Mouse (Mus musculus) megakaryocyte, embryonic 14.5 days (primary cell): ENCODE data around the gene Clgn. TPM values are rescaled to one million over a fixed set of nuclear protein-coding genes. Genes with fewer than 3 reads are reported as not detected.

Experiments used
- H3K27me3 ChIP-seq: replicated peaks from 2 replicates; pipeline ENCODE3; 2012; ENCODE audit warnings: inconsistent platforms
- H3K36me3 ChIP-seq: replicated peaks from 2 replicates; pipeline ENCODE3; 2012; ENCODE audit warnings: low read length, inconsistent platforms, mixed read lengths
- H3K4me1 ChIP-seq: 2 replicates; pipeline ENCODE4 v1.6.1; 2012; ENCODE audit warnings: inconsistent platforms
- H3K4me3 ChIP-seq: replicated peaks from 2 replicates; pipeline ENCODE3; 2012; ENCODE audit warnings: moderate library complexity, mild to moderate bottlenecking, inconsistent platforms
- H3K9me3 ChIP-seq: 2 replicates; pipeline ENCODE4 v1.6.1; 2012; ENCODE audit warnings: inconsistent platforms
- FLI1 ChIP-seq: IDR thresholded peaks from 2 replicates; pipeline ENCODE4 v1.6.1; 2012; ENCODE audit warnings: low read length, inconsistent platforms, mixed read lengths
- GATA1 ChIP-seq: IDR thresholded peaks from 3 replicates; pipeline ENCODE4 v1.6.1; 2012; ENCODE audit warnings: mixed read lengths, low read length, inconsistent platforms, borderline replicate concordance
- polyA plus RNA-seq: library from polyadenylated mRNA; stranded (reverse); fragments of >175 nt; gene quantifications from 2 replicates; pipeline ENCODE4 v1.2.3, GENCODE M21; 2012; ENCODE audit warnings: low replicate concordance; ENCODE audit not compliant: insufficient read depth

Clgn gene
- not detected in 2 replicates for polyA plus RNA-seq

- peak within 1 kb of the TSS; percentile 87 for H3K4me3 ChIP-seq
- H3K27me3 ChIP-seq, result peaks cover 56% of the 10 kb centered on the region
- peaks cover 10% of the 10 kb centered on the region for H3K4me1 ChIP-seq
- peaks cover 24% of the 10 kb centered on the region for H3K9me3 ChIP-seq
- no peak for TF ChIP-seq GATA1
- no peak for TF ChIP-seq FLI1
- H3K36me3 ChIP-seq, result no peaks in the 10 kb centered on the region
Observed at GRCm38 (mm10) chr8:83389316-83390005, at the start of gene Clgn. Clgn (plus strand) TSS chr8:83389867.

GRCm38 (mm10) chr8:83342076-83342475, 47.6 kb upstream of the Clgn start:
- TF ChIP-seq FLI1 (no peak), GATA1 (no peak)
- no peak overlapping the region for H3K4me3 ChIP-seq
- no peaks in the 10 kb centered on the region; the same call in 1 of the 2 replicates for H3K4me1 ChIP-seq
- no peaks in the 10 kb centered on the region for H3K36me3 ChIP-seq
- H3K9me3 ChIP-seq, result peaks cover 10% of the 10 kb centered on the region
- peaks cover 9% of the 10 kb centered on the region for H3K27me3 ChIP-seq

- TF ChIP-seq FLI1 (no peak), GATA1 (no peak)
- Histone ChIP-seq H3K9me3 (peaks cover 10% of the 10 kb centered on the region), H3K36me3 (no peaks in the 10 kb centered on the region), H3K4me1 (no peaks in the 10 kb centered on the region; the same call in 1 of the 2 replicates), H3K27me3 (peaks cover 13% of the 10 kb centered on the region), H3K4me3 (no peak overlapping the region)
Observed at GRCm38 (mm10) chr8:83342693-83343092, 47.0 kb upstream of the Clgn start.

- Histone ChIP-seq H3K36me3 (no peaks in the 10 kb centered on the region), H3K4me1 (no peaks in the 10 kb centered on the region), H3K27me3 (peaks cover 20% of the 10 kb centered on the region), H3K9me3 (no peaks in the 10 kb centered on the region), H3K4me3 (peak within 1 kb of the TSS; percentile 38)
- TF ChIP-seq FLI1 (no peak), GATA1 (no peak)
Observed at GRCm38 (mm10) chr8:83348263-83348662, 41.4 kb upstream of the Clgn start, which contains the start of gene Mgat4d. Mgat4d (plus strand) TSS chr8:83348471.

DNA sequence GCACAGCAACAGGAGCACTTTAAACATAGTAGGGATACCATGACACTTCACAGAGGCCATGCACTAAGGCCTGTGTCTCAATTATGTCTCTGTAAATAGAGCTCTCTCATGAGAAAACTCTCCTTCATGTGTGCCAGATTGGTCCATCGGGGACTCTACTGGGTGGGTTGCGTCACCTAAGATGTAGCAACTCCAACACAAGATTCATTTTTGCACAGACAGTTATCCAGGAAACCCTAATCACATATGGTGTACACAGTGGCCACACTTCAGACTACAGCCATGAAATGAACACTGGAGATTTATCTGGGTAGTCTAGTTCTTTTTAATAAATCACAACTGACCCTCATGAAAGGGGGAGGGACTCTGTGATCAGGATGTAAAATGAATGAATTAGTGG, 38.4 kb upstream of the Clgn start:
- Histone ChIP-seq H3K4me1 (no peaks in the 10 kb centered on the region), H3K9me3 (peaks cover 9% of the 10 kb centered on the region; the same call in 1 of the 2 replicates), H3K4me3 (no peak overlapping the region), H3K36me3 (no peaks in the 10 kb centered on the region), H3K27me3 (peaks cover 24% of the 10 kb centered on the region)
- TF ChIP-seq FLI1 (no peak), GATA1 (no peak)

- Histone ChIP-seq H3K27me3 (peaks cover 2% of the 10 kb centered on the region), H3K9me3 (no peaks in the 10 kb centered on the region; the same call in 1 of the 2 replicates), H3K36me3 (no peaks in the 10 kb centered on the region), H3K4me3 (no peak overlapping the region), H3K4me1 (no peaks in the 10 kb centered on the region)
- no peak for TF ChIP-seq GATA1
- no peak for TF ChIP-seq FLI1
Observed at GRCm38 (mm10) chr8:83363156-83363769, 26.4 kb upstream of the Clgn start.

DNA sequence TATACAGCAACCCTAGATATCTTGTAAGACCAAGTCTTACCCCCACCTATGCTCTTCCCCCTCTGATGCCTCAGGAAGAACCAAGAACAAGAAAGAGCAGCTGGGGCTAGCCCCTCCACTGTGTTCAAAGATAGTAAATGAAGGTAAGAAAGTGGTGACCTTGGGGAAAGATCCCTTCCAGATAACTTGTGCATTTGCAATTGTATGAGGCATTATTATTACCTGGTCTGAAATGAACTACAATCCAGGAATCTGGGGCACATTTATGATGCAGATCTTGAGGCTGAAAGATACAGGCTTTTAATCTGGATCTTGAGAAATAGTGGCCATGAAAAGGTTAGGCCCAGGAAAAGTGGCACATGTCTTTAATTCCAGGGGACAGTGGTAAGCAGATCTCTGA, 12.4 kb upstream of the Clgn start:
- H3K27me3 ChIP-seq, result peaks cover 2% of the 10 kb centered on the region
- no peak overlapping the region for H3K4me3 ChIP-seq
- 0 out of 2 replicates have a peak, but pooled peaks cover 3% of the 10 kb centered on the region for H3K9me3 ChIP-seq
- TF ChIP-seq FLI1, result no peak
- peaks cover 3% of the 10 kb centered on the region; the same call in 1 of the 2 replicates for H3K4me1 ChIP-seq
- H3K36me3 ChIP-seq, result no peaks in the 10 kb centered on the region

DNA sequence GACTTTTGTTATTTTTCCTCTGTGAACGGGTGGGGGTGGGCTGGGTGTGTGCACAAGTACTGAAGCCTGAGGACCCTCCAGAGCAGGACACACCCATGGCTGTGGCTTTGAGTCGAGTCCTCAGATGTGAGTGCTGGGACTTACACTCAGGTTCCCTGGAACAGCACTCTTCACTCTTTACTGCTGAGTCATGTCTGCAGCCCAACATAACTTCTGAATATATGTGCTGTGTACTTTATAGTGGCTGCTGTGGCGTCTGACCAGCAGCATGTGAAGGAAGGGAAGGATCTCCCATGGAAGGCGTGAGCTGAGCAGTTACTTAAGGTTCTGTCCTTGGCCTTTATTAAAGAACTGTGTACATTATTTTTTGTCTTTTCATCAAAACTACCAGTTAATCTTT, 9.5 kb upstream of the Clgn start:
- H3K36me3 ChIP-seq, result no peaks in the 10 kb centered on the region
- TF ChIP-seq GATA1 (no peak), FLI1 (no peak)
- peaks cover 3% of the 10 kb centered on the region; the same call in 1 of the 2 replicates for H3K4me1 ChIP-seq
- H3K4me3 ChIP-seq, result no peak overlapping the region
- no peaks in the 10 kb centered on the region for H3K9me3 ChIP-seq
- peaks cover 9% of the 10 kb centered on the region for H3K27me3 ChIP-seq

GRCm38 (mm10) chr8:83381016-83381415, 8.7 kb upstream of the Clgn start:
- Histone ChIP-seq H3K27me3 (peaks cover 9% of the 10 kb centered on the region), H3K4me1 (peaks cover 3% of the 10 kb centered on the region; the same call in 1 of the 2 replicates), H3K4me3 (no peak overlapping the region), H3K9me3 (no peaks in the 10 kb centered on the region), H3K36me3 (no peaks in the 10 kb centered on the region)
- TF ChIP-seq FLI1 (no peak), GATA1 (no peak)

DNA sequence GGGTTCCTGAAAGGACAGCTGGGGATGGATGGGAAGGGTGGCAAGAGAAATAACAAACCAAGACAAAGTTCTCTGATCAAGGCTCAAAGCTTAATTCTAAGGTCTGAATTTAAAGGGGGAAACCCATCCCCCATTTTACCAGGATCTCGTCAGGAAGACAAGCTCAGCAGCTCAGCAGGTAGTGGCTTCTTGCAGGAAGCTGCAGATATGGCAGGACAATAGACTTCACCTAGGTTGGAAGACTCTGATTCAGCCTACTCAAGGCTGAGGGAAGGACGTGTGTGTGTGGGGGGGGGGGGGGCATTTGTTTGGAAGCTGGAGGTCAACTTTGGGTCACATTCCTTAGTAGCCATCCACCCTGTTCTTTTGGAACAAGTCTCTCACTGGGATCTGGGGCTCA, 6.8 kb upstream of the Clgn start:
- peaks cover 3% of the 10 kb centered on the region; the same call in 1 of the 2 replicates for H3K4me1 ChIP-seq
- TF ChIP-seq FLI1 (no peak), GATA1 (no peak)
- peaks cover 16% of the 10 kb centered on the region for H3K27me3 ChIP-seq
- no peaks in the 10 kb centered on the region for H3K36me3 ChIP-seq
- H3K4me3 ChIP-seq, result no peak overlapping the region
- H3K9me3 ChIP-seq, result no peaks in the 10 kb centered on the region
